Mouse (Mus musculus) ovary, postnatal 10 days (tissue): ENCODE results near the gene Il2ra.
"Not testable (repeated sequence)": the region's sequence is repeated elsewhere in the genome, so short reads cannot be mapped to it uniquely, and the experiment has no call there.

Source experiments
- DNase-seq: peaks from one replicate; pipeline ENCODE4 v3.0.0; 2022; ENCODE audit warnings: low spot score

Gene Il2ra

GRCm38 (mm10) chr2:11705201-11706025 is 62.8 kb downstream of the Il2ra start, which contains the start of gene Il15ra:
TSS of gene Il15ra (plus strand) at chr2:11705290.
- DNase-seq, result peak; percentile 42

GRCm38 (mm10) chr2:11706030-11706745 is 63.6 kb downstream of the Il2ra start:
- DNase-seq, result no peak

- DNase-seq, result no peak
These were observed 64.1 kb downstream of the Il2ra start for GRCm38 (mm10) chr2:11706746-11707065.

GRCm38 (mm10) chr2:11708538-11708937 is 65.9 kb downstream of the Il2ra start:
- DNase-seq, result no peak

- DNase-seq, result not testable (repeated sequence)
These were observed 67.5 kb downstream of the Il2ra start for GRCm38 (mm10) chr2:11710101-11710500.

GRCm38 (mm10) chr2:11712483-11712990 is 69.9 kb downstream of the Il2ra start:
- DNase-seq, result no peak

- no peak for DNase-seq
These were observed 70.4 kb downstream of the Il2ra start for GRCm38 (mm10) chr2:11713021-11713420.

GRCm38 (mm10) chr2:11714535-11714934 is 71.9 kb downstream of the Il2ra start:
- DNase-seq, result no peak

- no peak for DNase-seq
These were observed 76.0 kb downstream of the Il2ra start for GRCm38 (mm10) chr2:11718573-11718972.

- DNase-seq, result no peak
These were observed 80.0 kb downstream of the Il2ra start for GRCm38 (mm10) chr2:11722564-11722963.

- no peak for DNase-seq
These were observed 85.0 kb downstream of the Il2ra start for GRCm38 (mm10) chr2:11727574-11727973.

- DNase-seq, result no peak
These were observed 86.5 kb downstream of the Il2ra start for GRCm38 (mm10) chr2:11729091-11729490.

GRCm38 (mm10) chr2:11732978-11733377 is 90.4 kb downstream of the Il2ra start:
- no peak for DNase-seq

GRCm38 (mm10) chr2:11735853-11736252 is 93.2 kb downstream of the Il2ra start:
- no peak for DNase-seq

- no peak for DNase-seq
These were observed 96.2 kb downstream of the Il2ra start for GRCm38 (mm10) chr2:11738794-11739193.

- DNase-seq, result no peak
These were observed 97.0 kb downstream of the Il2ra start for GRCm38 (mm10) chr2:11739516-11740051.
